Mouse (Mus musculus) small intestine, adult 2 months (tissue): ENCODE data around the gene Cd79b. TPM values are rescaled to one million over a fixed set of nuclear protein-coding genes. Genes with fewer than 3 reads are reported as not detected.

ENCODE experiments used
- H3K27ac ChIP-seq: fragments of 200-500 bp; 2 replicates; pipeline ENCODE4 v1.5.1; 2012; ENCODE audit warnings: low read depth, low read length, control low read depth, inconsistent platforms; ENCODE audit not compliant: insufficient read depth
- H3K27me3 ChIP-seq: fragments of 200-500 bp; 2 replicates; pipeline ENCODE4 v1.6.1; 2012; ENCODE audit warnings: mild to moderate bottlenecking, moderate library complexity, low read length, inconsistent platforms; ENCODE audit not compliant: control insufficient read depth, insufficient read depth
- H3K36me3 ChIP-seq: fragments of 200-500 bp; 2 replicates; pipeline ENCODE4 v1.6.1; 2012; ENCODE audit warnings: mild to moderate bottlenecking, low read length, control low read depth, inconsistent platforms; ENCODE audit not compliant: control insufficient read depth, insufficient read depth
- H3K4me1 ChIP-seq: fragments of 200-500 bp; 2 replicates; pipeline ENCODE4 v1.6.1; 2012; ENCODE audit warnings: low read length, inconsistent platforms, mixed read lengths; ENCODE audit not compliant: control insufficient read depth, insufficient read depth, insufficient read length
- H3K4me3 ChIP-seq: fragments of 200-500 bp; 2 replicates; pipeline ENCODE4 v1.5.1; 2012; ENCODE audit warnings: low read depth, mild to moderate bottlenecking, control low read depth, inconsistent platforms, low read length, moderate library complexity
- CTCF ChIP-seq: fragments of 200-500 bp; IDR thresholded peaks from 2 replicates; pipeline ENCODE4 v1.5.1; 2012; ENCODE audit warnings: low read depth, mild to moderate bottlenecking, control low read depth, inconsistent platforms, low read length, moderate library complexity, mixed read lengths; ENCODE audit not compliant: insufficient replicate concordance, insufficient read length; ENCODE audit errors: extremely low read depth
- POLR2A ChIP-seq: fragments of 200-500 bp; IDR thresholded peaks from 2 replicates; pipeline ENCODE4 v1.6.1; 2012; ENCODE audit warnings: low read depth, mild to moderate bottlenecking, control low read depth, inconsistent platforms, low read length, moderate library complexity
- WGBS: fragments of 180-500 bp; shearing (Covaris S2); methylation state at CpG from one replicate; pipeline ENCODE4 v1.1.7; 2018; 5-methylcytosine and 5-hydroxymethylcytosine counted together
- polyA plus RNA-seq: library from polyadenylated mRNA; depleted of rRNA; stranded (reverse); fragments of >200 nt; gene quantifications from 2 replicates; pipeline ENCODE4 v1.2.3, GENCODE M21; 2012

Gene Cd79b
- polyA plus RNA-seq, 1 experiment: 21.2 TPM

DNA sequence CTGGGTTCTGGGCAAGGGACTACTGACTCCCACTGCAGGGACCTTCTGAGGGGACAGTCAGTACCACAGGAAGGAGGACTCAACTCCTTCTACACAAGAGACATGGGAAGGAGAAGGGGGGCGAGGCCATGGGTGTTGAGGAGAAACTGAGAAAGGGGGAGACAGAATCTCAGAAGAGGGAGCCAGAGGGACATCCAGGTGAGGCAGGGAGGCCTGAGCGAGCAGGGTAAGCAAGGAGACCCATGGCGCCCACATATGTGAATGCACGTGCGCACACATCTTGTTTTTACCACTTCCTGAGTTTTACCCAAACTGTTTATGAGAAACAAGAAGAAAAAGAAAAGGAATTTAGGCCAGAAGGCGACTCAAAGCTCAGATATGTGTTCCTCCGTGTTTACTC, 3.2 kb upstream of the Cd79b start:
- Histone ChIP-seq H3K4me3 (no peak overlapping the region), H3K27ac (no peak overlapping the region), H3K27me3 (no peaks in the 10 kb centered on the region), H3K36me3 (no peaks in the 10 kb centered on the region), H3K4me1 (peaks cover 18% of the 10 kb centered on the region)
- no peak for TF ChIP-seq POLR2A
- no peak for TF ChIP-seq CTCF
- 73% methylated on average over 7 of the region's 7 CpGs for WGBS

DNA sequence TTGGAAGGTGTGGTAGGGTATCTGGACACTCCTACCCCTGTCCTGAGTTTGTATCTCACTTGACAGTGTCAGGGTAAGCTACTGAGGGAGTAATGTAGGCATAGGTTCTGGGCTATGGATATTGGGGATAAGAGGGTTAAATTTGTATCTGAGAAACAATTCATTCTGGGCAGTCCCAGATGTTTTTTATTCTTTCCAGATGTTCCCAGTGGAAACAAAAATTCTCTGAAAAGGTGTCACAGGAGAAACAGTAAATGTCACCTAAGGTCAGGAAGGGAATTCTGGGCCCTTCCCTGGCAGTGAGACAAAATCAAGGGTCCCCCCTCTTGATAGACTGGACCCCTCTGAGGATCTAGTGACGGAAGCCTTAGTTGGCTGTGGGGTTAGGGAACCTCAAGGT, 1.9 kb upstream of the Cd79b start:
- Histone ChIP-seq H3K27me3 (no peaks in the 10 kb centered on the region), H3K27ac (no peak overlapping the region), H3K36me3 (no peaks in the 10 kb centered on the region), H3K4me1 (peaks cover 23% of the 10 kb centered on the region), H3K4me3 (no peak overlapping the region)
- WGBS: 83% methylated on average over 1 of the region's 1 CpGs
- TF ChIP-seq POLR2A: no peak
- no peak for TF ChIP-seq CTCF

DNA sequence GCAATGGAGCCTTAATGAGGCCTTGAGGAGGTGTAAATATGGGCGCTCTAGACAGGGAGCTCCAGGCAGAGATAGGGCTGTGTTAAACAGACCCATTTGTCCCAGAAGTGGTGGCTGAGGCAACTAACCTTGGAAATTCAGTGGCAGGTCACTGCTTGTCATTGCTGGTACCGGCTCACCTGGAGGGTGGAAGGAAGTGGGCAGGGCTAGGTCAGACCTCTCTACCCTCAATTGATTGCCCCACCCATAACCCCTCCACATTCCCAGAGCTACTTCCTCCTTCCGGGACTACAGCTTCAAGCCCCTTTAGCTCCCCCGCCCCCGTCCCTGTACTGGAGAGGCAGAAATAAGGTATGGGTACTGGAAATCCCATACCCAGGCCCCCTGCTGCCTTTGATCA, 1.0 kb downstream of the Cd79b start:
- peak overlapping the region; percentile 60 for H3K4me3 ChIP-seq
- no peaks in the 10 kb centered on the region for H3K36me3 ChIP-seq
- TF ChIP-seq POLR2A (no peak), CTCF (no peak)
- 39% methylated on average over 5 of the region's 5 CpGs for WGBS
- H3K27me3 ChIP-seq: no peaks in the 10 kb centered on the region
- H3K27ac ChIP-seq: peak overlapping the region; percentile 46; the same call in 1 of the 2 replicates
- H3K4me1 ChIP-seq: peaks cover 23% of the 10 kb centered on the region

DNA sequence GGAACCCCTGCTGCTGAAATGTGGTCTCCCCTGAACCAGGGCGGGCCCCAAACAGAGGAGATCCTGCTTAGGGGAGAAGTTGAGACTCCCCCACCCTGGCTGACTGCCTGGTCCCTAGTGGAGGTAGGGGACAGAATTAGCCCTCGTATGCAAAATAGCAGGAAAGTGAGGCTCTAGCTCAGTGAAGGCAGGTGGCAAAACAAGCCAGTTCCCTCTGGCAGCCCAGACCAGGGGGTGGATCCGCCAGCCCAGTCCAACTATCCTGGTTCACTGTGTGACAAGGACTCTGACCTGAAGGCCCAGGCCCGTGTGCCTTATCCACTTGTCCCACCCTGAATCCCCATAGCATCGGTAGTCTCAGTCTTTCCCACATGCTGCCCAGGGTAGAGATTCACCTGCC, 4.4 kb downstream of the Cd79b start:
- Histone ChIP-seq H3K27ac (peak overlapping the region; percentile 69; the same call in 1 of the 2 replicates), H3K4me1 (peaks cover 16% of the 10 kb centered on the region), H3K36me3 (no peaks in the 10 kb centered on the region), H3K27me3 (no peaks in the 10 kb centered on the region), H3K4me3 (no peak overlapping the region)
- TF ChIP-seq CTCF: no peak
- 65% methylated on average over 5 of the region's 5 CpGs for WGBS

DNA sequence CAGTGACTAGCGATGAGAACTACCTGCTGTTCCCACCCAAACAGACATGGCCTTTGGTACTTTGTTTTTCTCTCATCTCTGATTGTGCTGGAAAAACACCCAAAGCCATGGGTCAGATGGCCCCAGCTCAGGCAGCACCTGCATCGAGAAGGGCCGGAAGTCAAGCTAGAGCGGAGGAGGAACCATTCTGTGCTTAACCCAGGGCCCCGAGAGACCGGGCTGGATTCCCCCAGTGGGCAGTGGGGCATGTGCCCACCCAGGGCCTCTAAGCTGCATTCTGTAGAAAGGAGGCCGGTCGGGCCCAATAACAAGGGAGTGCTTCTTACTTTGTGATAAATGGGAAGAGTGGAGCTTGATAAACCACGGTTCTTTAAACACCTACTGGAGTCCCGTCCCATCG, 6.4 kb downstream of the Cd79b start:
- 81% methylated on average over 11 of the region's 11 CpGs for WGBS
- Histone ChIP-seq H3K4me1 (peaks cover 8% of the 10 kb centered on the region), H3K27me3 (no peaks in the 10 kb centered on the region), H3K36me3 (no peaks in the 10 kb centered on the region), H3K27ac (no peak overlapping the region), H3K4me3 (no peak overlapping the region)
- no peak for TF ChIP-seq CTCF
- TF ChIP-seq POLR2A: no peak

DNA sequence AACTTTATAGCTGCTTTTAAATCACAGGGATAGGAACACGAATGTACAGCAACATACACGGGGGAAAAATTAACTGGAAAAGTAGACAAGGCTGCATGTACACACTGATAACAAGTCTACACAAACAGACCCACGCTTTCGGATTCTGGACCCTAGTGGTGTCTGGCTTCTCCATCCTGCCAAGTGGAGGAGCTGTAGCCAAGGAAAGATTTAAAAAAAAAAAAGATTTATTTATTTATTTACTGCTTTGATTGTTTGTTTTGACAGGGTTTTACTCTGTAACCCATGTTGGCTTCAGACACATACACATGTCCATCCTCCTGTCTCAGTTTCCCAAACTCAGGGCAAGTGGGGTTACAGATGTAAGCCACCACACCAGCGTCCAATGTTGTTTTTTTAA, 7.1 kb downstream of the Cd79b start:
- no peaks in the 10 kb centered on the region for H3K27me3 ChIP-seq
- H3K36me3 ChIP-seq: no peaks in the 10 kb centered on the region
- H3K4me1 ChIP-seq: peaks cover 1% of the 10 kb centered on the region; the same call in 1 of the 2 replicates
- no peak overlapping the region for H3K4me3 ChIP-seq
- TF ChIP-seq CTCF: no peak
- no peak overlapping the region for H3K27ac ChIP-seq
- 43% methylated on average over 5 of the region's 5 CpGs for WGBS

DNA sequence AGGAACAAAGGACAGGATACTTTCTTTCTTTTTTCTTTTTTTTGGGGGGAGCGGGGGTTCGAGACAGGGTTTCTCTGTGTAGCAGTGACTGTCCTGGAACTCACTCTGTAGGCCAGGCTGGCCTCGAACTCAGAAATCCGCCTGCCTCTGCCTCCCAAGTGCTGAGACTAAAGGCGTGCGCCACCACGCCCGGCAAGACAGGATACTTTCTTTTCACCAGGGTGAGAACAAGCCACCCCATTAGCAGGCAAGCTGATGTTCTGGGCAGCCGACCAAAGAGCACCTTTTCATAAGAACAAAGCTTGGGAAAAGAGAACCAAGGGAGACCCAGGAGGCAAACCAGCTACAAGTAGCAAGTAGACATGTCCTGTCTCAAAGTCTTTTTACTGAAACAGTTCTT, 7.8 kb downstream of the Cd79b start:
- no peak overlapping the region for H3K27ac ChIP-seq
- no peak overlapping the region for H3K4me3 ChIP-seq
- H3K27me3 ChIP-seq: no peaks in the 10 kb centered on the region
- TF ChIP-seq POLR2A (no peak), CTCF (no peak)
- 70% methylated on average over 9 of the region's 9 CpGs for WGBS
- H3K4me1 ChIP-seq: no peaks in the 10 kb centered on the region; the same call in 1 of the 2 replicates
- H3K36me3 ChIP-seq: no peaks in the 10 kb centered on the region

DNA sequence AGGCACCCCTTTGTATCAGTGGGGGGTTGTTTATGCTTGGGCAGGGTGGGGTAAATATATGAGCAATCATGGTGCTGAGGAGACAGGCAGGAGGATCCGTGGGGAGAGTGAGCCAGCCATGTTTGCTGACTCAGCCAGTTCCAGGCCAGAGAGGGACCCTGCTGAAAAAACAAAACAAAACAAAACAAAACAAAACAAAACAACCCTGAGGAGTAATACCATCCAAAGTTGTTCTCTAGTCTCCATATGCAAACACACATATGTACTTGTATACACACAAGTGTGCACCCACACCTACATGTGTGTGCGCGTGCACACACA, 8.5 kb downstream of the Cd79b start:
- TF ChIP-seq CTCF (no peak), POLR2A (no peak)
- no peak overlapping the region for H3K27ac ChIP-seq
- 91% methylated on average over 3 of the region's 3 CpGs for WGBS

More for the DNA sequence above, 8.5 kb downstream of the Cd79b start:
- H3K36me3 ChIP-seq: no peaks in the 10 kb centered on the region
- no peaks in the 10 kb centered on the region for H3K27me3 ChIP-seq
- no peaks in the 10 kb centered on the region; the same call in 1 of the 2 replicates for H3K4me1 ChIP-seq
- H3K4me3 ChIP-seq: no peak overlapping the region
